9 mouse cellular contexts compared by ENCODE assay signal in the genomic region with DNA sequence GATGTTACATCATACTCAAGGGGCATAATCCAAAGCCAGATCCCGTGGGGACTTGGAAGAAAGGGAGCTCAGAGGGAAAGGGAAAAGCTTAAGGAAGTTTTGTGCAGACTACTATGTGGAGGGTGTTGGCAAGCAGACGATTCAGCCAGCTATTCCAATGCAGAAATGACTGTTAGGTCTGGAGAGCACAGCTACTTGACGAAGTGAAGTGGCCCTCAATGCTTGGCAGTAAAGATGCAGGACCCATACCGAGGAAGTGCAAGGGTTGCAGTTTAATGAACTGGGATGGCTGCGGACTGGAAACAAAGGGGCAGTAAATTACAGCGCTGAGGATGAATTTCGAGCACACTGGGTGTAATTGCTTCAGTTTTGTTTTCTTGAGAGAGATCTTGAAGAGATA. TPM values are rescaled to one million over a fixed set of nuclear protein-coding genes. Genes with fewer than 3 reads are reported as not detected.
A peak's percentile ranks its signal among the peaks of the same experiment; 100 is the strongest.
DNase-seq lines count a peak whose midpoint lies in the region; ATAC-seq and TF ChIP-seq lines count a peak whose summit lies in the region.
"Had no signal": no experiment of that assay in that cellular context is flagged by ENCODE, and none has a peak within 500 bp of the region (broad histone marks: within the 10 kb centered on the region; RNA-seq: fewer than 3 reads in every experiment).

No protein-coding gene starts in this region.

- H3K27ac ChIP-seq in kidney, postnatal 0 days = no peak overlapping the region
- H3K27ac ChIP-seq in forebrain, embryonic 11.5 days (ENCODE audit: low read depth, low read length) = no peak overlapping the region
- H3K27ac ChIP-seq in liver, embryonic 12.5 days = no peak overlapping the region
- H3K27ac ChIP-seq in midbrain, postnatal 0 days (ENCODE audit: low read depth, low read length) = no peak overlapping the region

- TF ChIP-seq CTCF in kidney, postnatal 0 days (IDR thresholded peaks at IDR 0.05; ENCODE audit: low read depth) = no peak
- no peak for TF ChIP-seq CTCF in midbrain, postnatal 0 days (IDR thresholded peaks at IDR 0.05)

- no peaks in the 10 kb centered on the region for H3K27me3 ChIP-seq in kidney, postnatal 0 days (ENCODE audit: insufficient read depth, low read length)
- H3K27me3 ChIP-seq in forebrain, embryonic 11.5 days (ENCODE audit: control insufficient read depth, insufficient read depth, low read length) = no peaks in the 10 kb centered on the region
- H3K27me3 ChIP-seq in liver, embryonic 12.5 days (replicated peaks) = no peaks in the 10 kb centered on the region
- no peaks in the 10 kb centered on the region for H3K27me3 ChIP-seq in midbrain, postnatal 0 days (ENCODE audit: insufficient read depth, low read length)

- ATAC-seq in kidney, postnatal 0 days (replicated peaks; ENCODE audit: low FRiP score, low read depth) = no peak
- ATAC-seq in forebrain, embryonic 11.5 days (replicated peaks; ENCODE audit: low FRiP score) = no peak
- ATAC-seq in liver, embryonic 12.5 days = no peak
- no peak for ATAC-seq in midbrain, postnatal 0 days (ENCODE audit: low FRiP score)
- no peak for ATAC-seq in inflammation-experienced regulatory T-cells, adult 6 months

- H3K4me3 ChIP-seq in kidney, postnatal 0 days (replicated peaks; ENCODE audit: low read depth, low read length) = no peak overlapping the region; the same call in 1 of the 2 replicates
- H3K4me3 ChIP-seq in forebrain, embryonic 11.5 days (ENCODE audit: low read depth, low read length) = peak overlapping the region; percentile 86
- H3K4me3 ChIP-seq in liver, embryonic 12.5 days = peak overlapping the region; percentile 89; the same call in 1 of the 2 replicates
- peak overlapping the region; percentile 80 for H3K4me3 ChIP-seq in midbrain, postnatal 0 days (ENCODE audit: low read depth, low read length)

- H3K9ac ChIP-seq in kidney, postnatal 0 days (ENCODE audit: low read depth, low read length) = peak overlapping the region; percentile 81; the same call in 1 of the 2 replicates
- H3K9ac ChIP-seq in forebrain, embryonic 11.5 days (ENCODE audit: low read length) = peak overlapping the region; percentile 91; the same call in 1 of the 2 replicates
- H3K9ac ChIP-seq in liver, embryonic 12.5 days = peak overlapping the region; percentile 84; the same call in 1 of the 2 replicates
- no peak overlapping the region for H3K9ac ChIP-seq in midbrain, postnatal 0 days (replicated peaks; ENCODE audit: low read length, poor library complexity, severe bottlenecking)

- H3K4me1 ChIP-seq in kidney, postnatal 0 days (replicated peaks; ENCODE audit: insufficient read depth, low read length) = peaks cover 7% of the 10 kb centered on the region; the same call in 1 of the 2 replicates
- peaks cover 4% of the 10 kb centered on the region; the same call in 1 of the 2 replicates for H3K4me1 ChIP-seq in forebrain, embryonic 11.5 days (replicated peaks; ENCODE audit: control insufficient read depth, insufficient read depth, low read length)
- H3K4me1 ChIP-seq in liver, embryonic 12.5 days = peaks cover 26% of the 10 kb centered on the region
- peaks cover 7% of the 10 kb centered on the region for H3K4me1 ChIP-seq in midbrain, postnatal 0 days (ENCODE audit: insufficient read depth, low read length)

- H3K4me2 ChIP-seq in kidney, postnatal 0 days (ENCODE audit: low read length) = peak overlapping the region; percentile 78
- peak overlapping the region; percentile 57 for H3K4me2 ChIP-seq in forebrain, embryonic 11.5 days (ENCODE audit: low read depth, low read length, severe bottlenecking)
- H3K4me2 ChIP-seq in liver, embryonic 12.5 days = peak overlapping the region; percentile 89
- H3K4me2 ChIP-seq in midbrain, postnatal 0 days (ENCODE audit: low read depth, low read length, poor library complexity, severe bottlenecking) = peak overlapping the region; percentile 79

- DNase-seq in kidney, postnatal 0 days (ENCODE audit: low spot score) = no peak
- no peak for DNase-seq in kidney, postnatal 10 days
- no peak for DNase-seq in forebrain, embryonic 11.5 days (ENCODE audit: low spot score)
- DNase-seq in midbrain, postnatal 0 days (ENCODE audit: low spot score) = no peak
- no peak for DNase-seq in left cerebral cortex, adult 8-10 months (ENCODE audit: low spot score in 2 of 2)
- DNase-seq in left cerebral cortex, adult 11 months (ENCODE audit: low spot score) = no peak
- DNase-seq: layer of hippocampus, adult 9-11 months had no signal

- 24% methylated on average over 7 of the region's 7 CpGs for WGBS in kidney, postnatal 0 days
- WGBS in forebrain, embryonic 11.5 days = 50% methylated on average over 7 of the region's 7 CpGs
- WGBS in liver, embryonic 12.5 days (ENCODE audit: insufficient replicate concordance) = 69% methylated on average over 7 of the region's 7 CpGs
- WGBS in midbrain, postnatal 0 days = 62% methylated on average over 7 of the region's 7 CpGs

- no peaks in the 10 kb centered on the region for H3K9me3 ChIP-seq in kidney, postnatal 0 days (replicated peaks; ENCODE audit: low read length)
- no peaks in the 10 kb centered on the region for H3K9me3 ChIP-seq in forebrain, embryonic 11.5 days (ENCODE audit: control insufficient read depth, low read length)
- H3K9me3 ChIP-seq in liver, embryonic 12.5 days (replicated peaks) = no peaks in the 10 kb centered on the region
- no peaks in the 10 kb centered on the region for H3K9me3 ChIP-seq in midbrain, postnatal 0 days (ENCODE audit: low read length)

- 0 out of 2 replicates have a peak, but pooled peaks cover 3% of the 10 kb centered on the region for H3K36me3 ChIP-seq in kidney, postnatal 0 days (ENCODE audit: insufficient read depth, low read length)
- no peaks in the 10 kb centered on the region; the same call in 1 of the 2 replicates for H3K36me3 ChIP-seq in forebrain, embryonic 11.5 days (ENCODE audit: control insufficient read depth, insufficient read depth, low read length)
- peaks cover 26% of the 10 kb centered on the region for H3K36me3 ChIP-seq in liver, embryonic 12.5 days
- H3K36me3 ChIP-seq in midbrain, postnatal 0 days (ENCODE audit: insufficient read depth, low read length) = no peaks in the 10 kb centered on the region; the same call in 1 of the 2 replicates

RNA-seq across cellular contexts. Expression of gene Mier1, which starts 1.5 kb away (rescaled TPM):
- polyA plus RNA-seq in kidney, postnatal 0 days (2015; fragmentation: Nextera tagmentation; extraction: Ambion mirVana) = 41.4 and 41.9 TPM in 2 replicates
- polyA plus RNA-seq in forebrain, embryonic 11.5 days (2014; fragmentation: Nextera tagmentation; extraction: Ambion mirVana) = 36.2 and 43.7 TPM in 2 replicates
- 35.1 and 39.4 TPM in 2 replicates for polyA plus RNA-seq in liver, embryonic 12.5 days (2016; fragmentation: Nextera tagmentation; extraction: Ambion mirVana)
- 30.6 and 49.7 TPM in 2 replicates for total RNA-seq in midbrain, postnatal 0 days (2014; rRNA removed)
- polyA plus RNA-seq in midbrain, postnatal 0 days (2015; fragmentation: Nextera tagmentation; extraction: Ambion mirVana) = 25.3 and 32.8 TPM in 2 replicates
- 10 to 100 TPM; 67.5 to 88.1 (median 83.0) TPM for polyA plus RNA-seq in inflammation-experienced regulatory T-cells, adult 6 months (2017; shearing (Covaris generic))
- 10 to 100 TPM; 41.5 to 53.8 (median 48.3) TPM for total RNA-seq in left cerebral cortex, adult 8-10 months (2022)

RNA-seq across cellular contexts. Expression of gene Wdr78, which starts 1.7 kb away (rescaled TPM):
- 1.4 and 1.6 TPM in 2 replicates for polyA plus RNA-seq in kidney, postnatal 0 days (2015; fragmentation: Nextera tagmentation; extraction: Ambion mirVana)
- 5.9 and 6.9 TPM in 2 replicates for polyA plus RNA-seq in forebrain, embryonic 11.5 days (2014; fragmentation: Nextera tagmentation; extraction: Ambion mirVana)
- polyA plus RNA-seq in liver, embryonic 12.5 days (2016; fragmentation: Nextera tagmentation; extraction: Ambion mirVana) = 1.0 and 1.1 TPM in 2 replicates
- 5.1 and 9.1 TPM in 2 replicates for total RNA-seq in midbrain, postnatal 0 days (2014; rRNA removed)
- 2.1 and 2.8 TPM in 2 replicates for polyA plus RNA-seq in midbrain, postnatal 0 days (2015; fragmentation: Nextera tagmentation; extraction: Ambion mirVana)
- 1 to 10 TPM; 1.2 to 2.1 (median 1.4) TPM for polyA plus RNA-seq in inflammation-experienced regulatory T-cells, adult 6 months (2017; shearing (Covaris generic))
- 10 to 100 TPM; 12.4 to 17.1 (median 14.5) TPM for total RNA-seq in left cerebral cortex, adult 8-10 months (2022)
